Mouse (Mus musculus): Measurements from ENCODE around the gene Rab5b. TPM values are rescaled to one million over a fixed set of nuclear protein-coding genes. Genes with fewer than 3 reads are reported as not detected.
A peak's percentile ranks its signal among the peaks of the same experiment; 100 is the strongest.

Rab5b gene
- polyA plus RNA-seq, 1 experiment from 2014 or later: 54.0 TPM

DNA sequence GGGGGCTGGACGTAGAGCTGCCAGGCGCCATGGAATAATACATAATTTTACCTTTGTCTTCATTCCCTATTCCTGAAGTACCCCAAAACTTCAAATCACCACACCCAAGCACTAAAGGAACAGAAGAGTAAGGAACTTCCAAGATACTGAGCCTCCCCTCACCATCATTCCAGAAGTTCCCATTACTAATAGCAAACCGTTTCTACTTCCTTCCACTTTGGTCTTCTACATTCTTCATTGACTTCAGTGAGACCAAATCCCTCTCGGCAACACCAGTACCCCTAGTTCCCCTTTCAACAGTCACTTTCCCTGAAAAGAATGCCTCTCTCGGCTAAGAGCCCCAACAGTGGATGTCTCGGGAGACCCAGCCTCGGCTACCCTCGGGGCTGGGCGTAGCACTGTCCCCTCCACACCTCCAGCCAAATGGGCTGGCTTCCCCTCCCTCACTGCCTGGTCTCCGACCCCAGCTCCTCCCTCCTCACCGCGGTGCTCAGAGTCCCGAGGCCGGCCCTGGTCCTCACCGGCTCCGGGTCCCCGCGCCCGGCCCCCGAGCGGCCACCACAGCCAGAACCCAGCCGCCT, 563 bp downstream of the Rab5b start:
- no peaks in the 10 kb centered on the region for H3K4me1 ChIP-seq (replicated peaks; ENCODE audit: control insufficient read depth, insufficient read depth)
- no peaks in the 10 kb centered on the region for H3K27me3 ChIP-seq (ENCODE audit: control insufficient read depth, insufficient read depth, low read length)
- WGBS: under 1% methylated on average over 22 of the region's 22 CpGs
- DNase-seq (ENCODE audit: low spot score): peak; percentile 47
- H3K27ac ChIP-seq (replicated peaks): peak overlapping the region; percentile 99
- no peak for ATAC-seq (ENCODE audit: low FRiP score, low TSS enrichment)
- H3K4me2 ChIP-seq (replicated peaks; ENCODE audit: low read depth): peak overlapping the region; percentile 77
- 0 out of 2 replicates have a peak, but pooled peaks cover 9% of the 10 kb centered on the region for H3K36me3 ChIP-seq (ENCODE audit: control insufficient read depth, insufficient read depth, low read length)
- H3K4me3 ChIP-seq (ENCODE audit: low read depth, low read length): peak overlapping the region; percentile 92
- TF ChIP-seq CTCF (IDR thresholded peaks at IDR 0.05; ENCODE audit: low read depth): no peak
- TF ChIP-seq EP300 (optimal IDR thresholded peaks at IDR 0.05): peak; percentile 14
- H3K9me3 ChIP-seq (ENCODE audit: control insufficient read depth, low read length): no peaks in the 10 kb centered on the region
- peak overlapping the region; percentile 94 for H3K9ac ChIP-seq (ENCODE audit: low read length)

DNA sequence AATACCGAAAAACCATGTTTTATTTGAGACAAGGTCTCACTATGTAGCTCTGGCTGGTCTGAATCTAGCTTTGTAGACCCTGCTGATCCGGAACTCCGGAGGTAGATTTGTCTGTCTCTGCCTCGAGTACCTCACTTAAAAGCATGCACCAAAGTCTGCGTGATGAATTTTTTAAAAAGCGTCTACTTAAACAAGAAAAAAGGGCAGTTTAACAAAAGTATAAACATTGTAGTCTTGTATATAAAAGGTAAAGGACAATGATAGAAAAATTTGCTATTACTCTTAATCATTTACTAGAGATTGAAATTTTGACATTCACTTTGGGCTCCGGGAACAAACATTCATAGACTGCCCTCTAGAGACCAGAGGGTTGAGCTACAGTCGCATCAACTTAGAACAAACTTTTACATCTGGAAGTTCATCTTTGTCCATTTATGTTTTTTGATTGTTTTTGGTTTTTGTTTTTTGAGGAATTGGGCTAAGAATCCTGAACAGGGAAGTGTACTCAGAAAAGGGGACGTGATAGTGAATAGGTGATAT, 21.5 kb downstream of the Rab5b start:
- Histone ChIP-seq H3K36me3 (ENCODE audit: control insufficient read depth, insufficient read depth, low read length) (no peaks in the 10 kb centered on the region), H3K9ac (ENCODE audit: low read length) (no peak overlapping the region), H3K9me3 (ENCODE audit: control insufficient read depth, low read length) (no peaks in the 10 kb centered on the region), H3K27ac (replicated peaks) (peak overlapping the region; percentile 80), H3K4me1 (replicated peaks; ENCODE audit: control insufficient read depth, insufficient read depth) (no peaks in the 10 kb centered on the region), H3K4me3 (ENCODE audit: low read depth, low read length) (peak overlapping the region; percentile 67), H3K27me3 (ENCODE audit: control insufficient read depth, insufficient read depth, low read length) (no peaks in the 10 kb centered on the region), H3K4me2 (replicated peaks; ENCODE audit: low read depth) (peak overlapping the region; percentile 83)
- ATAC-seq (ENCODE audit: low FRiP score, low TSS enrichment) (no peak), DNase-seq (ENCODE audit: low spot score) (no peak)
- WGBS: 1% methylated on average over 9 of the region's 9 CpGs
- peak; percentile 82 for TF ChIP-seq CTCF (IDR thresholded peaks at IDR 0.05; ENCODE audit: low read depth)
- TF ChIP-seq EP300 (optimal IDR thresholded peaks at IDR 0.05): no peak

DNA sequence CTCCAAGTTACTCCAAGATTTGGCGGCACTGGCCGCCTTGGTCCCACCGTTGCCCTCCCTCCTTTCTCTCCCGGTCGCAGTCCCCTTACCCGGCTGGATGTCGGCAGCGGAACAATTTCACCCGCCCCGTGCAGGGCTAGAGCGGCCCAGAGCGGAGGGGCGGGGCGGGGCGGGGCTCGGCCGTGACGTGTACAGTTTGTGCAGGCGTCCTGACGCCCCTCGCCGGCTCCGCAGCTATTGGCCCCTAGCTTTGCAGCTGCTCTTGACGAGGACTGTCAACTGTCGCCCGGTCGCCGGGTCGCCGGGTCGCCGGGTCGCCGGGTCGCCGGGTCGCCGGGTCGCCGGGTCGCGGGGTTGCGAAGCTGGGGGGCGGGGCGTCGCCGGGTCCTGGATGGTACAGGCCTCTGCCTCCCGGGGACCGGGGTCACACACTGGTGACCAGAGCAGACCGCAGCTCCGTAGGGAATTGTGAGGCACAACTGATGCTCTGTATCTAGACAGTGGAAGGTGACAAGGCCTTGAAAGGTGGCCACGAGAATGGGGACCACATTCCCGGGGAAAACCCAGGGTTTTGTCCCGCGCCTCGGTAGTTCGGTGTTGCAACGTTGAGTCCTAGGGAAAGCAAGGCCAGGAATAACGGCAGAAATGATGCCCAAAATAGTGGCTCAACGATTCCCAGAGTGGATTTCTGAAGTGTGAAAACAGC, 22.1 kb downstream of the Rab5b start, which contains the start of gene Suox:
TSS of gene Suox (minus strand) at position 311 of the 706 bp plus-strand sequence.
- DNase-seq (ENCODE audit: low spot score): peak; percentile 89
- TF ChIP-seq EP300 (optimal IDR thresholded peaks at IDR 0.05): no peak
- no peak for TF ChIP-seq CTCF (IDR thresholded peaks at IDR 0.05; ENCODE audit: low read depth)
- Histone ChIP-seq H3K4me2 (replicated peaks; ENCODE audit: low read depth) (peak within 1 kb of the TSS; percentile 83), H3K4me3 (ENCODE audit: low read depth, low read length) (peak within 1 kb of the TSS; percentile 67), H3K36me3 (ENCODE audit: control insufficient read depth, insufficient read depth, low read length) (no peaks in the 10 kb centered on the region), H3K4me1 (replicated peaks; ENCODE audit: control insufficient read depth, insufficient read depth) (no peaks in the 10 kb centered on the region), H3K27ac (replicated peaks) (peak within 1 kb of the TSS; percentile 80), H3K27me3 (ENCODE audit: control insufficient read depth, insufficient read depth, low read length) (no peaks in the 10 kb centered on the region), H3K9ac (ENCODE audit: low read length) (peak within 1 kb of the TSS; percentile 69), H3K9me3 (ENCODE audit: control insufficient read depth, low read length) (no peaks in the 10 kb centered on the region)
- peak; percentile 88 for ATAC-seq (ENCODE audit: low FRiP score, low TSS enrichment)
- WGBS: under 1% methylated on average over 51 of the region's 60 CpGs

DNA sequence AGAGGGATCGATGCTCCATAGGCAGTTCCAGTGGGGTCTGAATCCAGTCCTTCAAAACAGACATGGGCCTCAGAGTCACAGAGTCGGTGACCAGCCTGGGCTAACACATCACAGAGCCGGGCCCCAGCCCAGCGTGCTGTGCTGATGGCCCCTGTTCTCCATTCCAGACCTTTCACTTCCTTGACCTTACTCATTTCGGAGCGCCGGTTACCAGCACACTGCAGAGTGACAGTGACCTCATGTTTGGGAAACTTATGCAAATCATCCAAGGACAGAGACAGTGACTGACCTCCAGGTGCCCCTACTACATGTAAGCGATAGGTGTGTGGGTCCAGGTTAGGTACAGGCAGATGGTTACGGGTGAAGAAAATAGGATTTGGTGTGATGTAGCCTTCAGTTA, 24.9 kb downstream of the Rab5b start:
- Histone ChIP-seq H3K36me3 (ENCODE audit: control insufficient read depth, insufficient read depth, low read length) (no peaks in the 10 kb centered on the region), H3K4me2 (replicated peaks; ENCODE audit: low read depth) (no peak overlapping the region), H3K4me1 (replicated peaks; ENCODE audit: control insufficient read depth, insufficient read depth) (no peaks in the 10 kb centered on the region), H3K27ac (replicated peaks) (no peak overlapping the region), H3K9ac (ENCODE audit: low read length) (no peak overlapping the region), H3K27me3 (ENCODE audit: control insufficient read depth, insufficient read depth, low read length) (no peaks in the 10 kb centered on the region), H3K9me3 (ENCODE audit: control insufficient read depth, low read length) (no peaks in the 10 kb centered on the region), H3K4me3 (ENCODE audit: low read depth, low read length) (no peak overlapping the region)
- no peak for DNase-seq (ENCODE audit: low spot score)
- TF ChIP-seq EP300 (optimal IDR thresholded peaks at IDR 0.05): no peak
- TF ChIP-seq CTCF (IDR thresholded peaks at IDR 0.05; ENCODE audit: low read depth): no peak
- ATAC-seq (ENCODE audit: low FRiP score, low TSS enrichment): no peak
- WGBS: 91% methylated on average over 9 of the region's 9 CpGs

DNA sequence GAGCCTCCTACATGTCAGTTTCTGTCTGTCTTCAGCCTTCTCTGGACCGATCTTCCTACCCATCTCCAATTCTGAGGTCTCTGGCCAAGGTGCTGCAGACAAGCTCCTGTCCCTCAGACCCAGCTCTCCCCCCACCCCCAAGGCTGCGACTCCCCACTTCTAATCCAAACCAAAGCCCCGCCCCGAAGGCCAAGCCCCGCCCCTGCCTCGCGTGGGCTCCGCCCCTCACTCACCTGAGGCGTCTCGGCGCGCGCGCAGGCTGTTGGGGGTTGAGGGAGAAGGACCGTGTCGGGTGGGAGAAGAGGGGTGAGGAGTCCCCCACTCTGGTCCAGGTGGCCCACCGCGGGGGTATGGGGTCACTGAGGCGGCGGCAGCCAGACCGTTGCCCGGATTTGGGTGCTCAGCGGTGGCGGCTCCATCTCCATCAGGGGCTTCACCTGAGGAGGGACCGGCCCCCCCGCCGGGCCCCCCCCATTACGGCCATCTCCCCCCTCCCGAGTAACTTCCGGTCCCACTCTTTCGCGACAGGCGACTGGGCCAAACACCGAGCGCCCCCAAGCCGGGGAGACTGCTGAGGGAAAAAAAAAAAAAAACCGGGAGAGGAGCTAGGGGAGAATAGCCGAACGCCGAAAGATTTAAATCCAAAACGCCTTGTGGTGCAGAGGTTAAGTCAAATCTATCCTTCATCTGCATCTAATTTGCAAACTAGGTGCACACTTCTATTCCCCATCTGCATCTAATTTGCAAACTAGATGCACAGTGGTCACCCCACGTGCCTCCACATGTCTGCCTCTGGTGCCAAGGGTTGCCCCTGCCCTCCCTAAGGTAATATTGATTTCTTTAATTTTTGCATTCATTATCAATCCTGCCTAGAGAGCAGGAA, 27.0 kb downstream of the Rab5b start:
- DNase-seq (ENCODE audit: low spot score) (peak; percentile 83), ATAC-seq (ENCODE audit: low FRiP score, low TSS enrichment) (peak; percentile 62; the same call in 1 of the 2 replicates)
- Histone ChIP-seq H3K27ac (replicated peaks) (peak overlapping the region; percentile 49; the same call in 1 of the 2 replicates), H3K9ac (ENCODE audit: low read length) (peak overlapping the region; percentile 76), H3K4me3 (ENCODE audit: low read depth, low read length) (peak overlapping the region; percentile 75), H3K36me3 (ENCODE audit: control insufficient read depth, insufficient read depth, low read length) (no peaks in the 10 kb centered on the region), H3K4me1 (replicated peaks; ENCODE audit: control insufficient read depth, insufficient read depth) (no peaks in the 10 kb centered on the region), H3K4me2 (replicated peaks; ENCODE audit: low read depth) (peak overlapping the region; percentile 96), H3K27me3 (ENCODE audit: control insufficient read depth, insufficient read depth, low read length) (no peaks in the 10 kb centered on the region), H3K9me3 (ENCODE audit: control insufficient read depth, low read length) (no peaks in the 10 kb centered on the region)
- WGBS: 1% methylated on average over 42 of the region's 42 CpGs
- no peak for TF ChIP-seq CTCF (IDR thresholded peaks at IDR 0.05; ENCODE audit: low read depth)
- TF ChIP-seq EP300 (optimal IDR thresholded peaks at IDR 0.05): no peak

All from stomach, postnatal 0 days (tissue).